9 mouse cellular contexts compared by ENCODE assay signal in the genomic region with DNA sequence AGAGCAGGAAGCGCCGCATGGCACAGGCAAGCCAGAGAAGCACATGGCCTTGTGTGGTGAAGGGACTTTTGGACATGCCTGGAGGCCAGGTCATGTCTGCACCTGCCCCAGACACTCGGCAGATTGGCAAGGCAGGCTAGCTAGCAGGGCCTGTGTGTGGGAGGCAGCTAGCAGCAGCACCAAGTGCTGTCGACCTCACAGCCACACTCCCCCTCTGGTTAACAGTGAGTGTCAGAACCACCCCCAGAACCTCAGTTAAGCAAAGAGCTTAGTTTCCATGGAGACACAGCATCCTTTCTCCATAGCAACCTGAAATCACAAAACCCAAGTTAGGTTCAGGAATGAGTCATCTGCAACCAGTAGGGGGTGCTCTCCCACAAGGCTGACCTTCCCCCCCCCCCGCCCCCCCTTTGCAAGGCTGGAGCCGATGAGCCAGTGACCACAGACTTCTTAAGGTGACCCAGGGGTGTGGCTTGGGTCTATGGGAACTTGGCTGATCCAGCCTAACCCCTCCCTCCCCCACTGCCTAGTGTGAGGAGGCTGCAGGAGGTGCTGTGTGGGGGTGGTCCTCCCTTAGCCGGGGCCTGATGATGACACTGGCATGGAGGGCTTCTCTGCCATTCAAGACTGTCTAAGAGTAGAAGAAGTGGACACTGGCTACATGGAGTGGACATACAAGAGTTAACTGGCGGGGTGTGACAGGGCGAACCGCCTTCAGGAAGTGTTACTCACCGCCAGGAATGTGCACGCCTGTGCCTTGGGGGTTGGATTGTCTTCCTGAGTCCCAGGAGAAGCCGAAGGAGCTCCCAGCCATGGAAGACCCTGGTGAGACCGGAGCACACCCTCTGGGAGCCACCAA. TPM values are rescaled to one million over a fixed set of nuclear protein-coding genes. Genes with fewer than 3 reads are reported as not detected.
DNase-seq lines count a peak whose midpoint lies in the region; ATAC-seq and TF ChIP-seq lines count a peak whose summit lies in the region.
"Had no signal": no experiment of that assay in that cellular context is flagged by ENCODE, and none has a peak within 500 bp of the region (broad histone marks: within the 10 kb centered on the region; RNA-seq: fewer than 3 reads in every experiment).

Rin1 (plus strand) TSS at position 435 of the 859 bp plus-strand sequence.

- ATAC-seq in intestine, embryonic 16.5 days: peak; percentile 84
- ATAC-seq in midbrain, embryonic 15.5 days (replicated peaks): peak; percentile 46; the same call in 1 of the 2 replicates

- H3K27me3 ChIP-seq in intestine, embryonic 16.5 days (replicated peaks; ENCODE audit: control insufficient read depth, insufficient read depth, low read length): peaks cover 9% of the 10 kb centered on the region; the same call in 1 of the 2 replicates
- peaks cover 41% of the 10 kb centered on the region for H3K27me3 ChIP-seq in midbrain, embryonic 15.5 days (replicated peaks)

- peaks cover 21% of the 10 kb centered on the region for H3K4me1 ChIP-seq in bone marrow macrophage, adult 2 months (ENCODE audit: control insufficient read depth, insufficient read depth, low read length)
- H3K4me1 ChIP-seq in intestine, embryonic 16.5 days (ENCODE audit: control insufficient read depth, insufficient read depth, low read length): peaks cover 16% of the 10 kb centered on the region
- H3K4me1 ChIP-seq in midbrain, embryonic 15.5 days: peaks cover 12% of the 10 kb centered on the region

- H3K4me3 ChIP-seq in bone marrow macrophage, adult 2 months (ENCODE audit: insufficient read depth, low read length): peak within 1 kb of the TSS; percentile 44
- peak within 1 kb of the TSS; percentile 47 for H3K4me3 ChIP-seq in intestine, embryonic 16.5 days (ENCODE audit: low read length)
- no peak within 1 kb of the TSS for H3K4me3 ChIP-seq in midbrain, embryonic 15.5 days

- no peaks in the 10 kb centered on the region for H3K9me3 ChIP-seq in intestine, embryonic 16.5 days (ENCODE audit: control insufficient read depth, low read length)
- H3K9me3 ChIP-seq in midbrain, embryonic 15.5 days: no peaks in the 10 kb centered on the region
- H3K9me3 ChIP-seq: G1E had no signal

- WGBS in intestine, embryonic 16.5 days: 19% methylated on average over 14 of the region's 14 CpGs
- 17% methylated on average over 14 of the region's 14 CpGs for WGBS in midbrain, embryonic 15.5 days

- H3K27ac ChIP-seq in bone marrow macrophage, adult 2 months (ENCODE audit: insufficient read depth, low read depth, low read length): peak within 1 kb of the TSS; percentile 62
- H3K27ac ChIP-seq in intestine, embryonic 16.5 days (ENCODE audit: low read length): peak within 1 kb of the TSS; percentile 63; the same call in 1 of the 2 replicates
- no peak within 1 kb of the TSS for H3K27ac ChIP-seq in midbrain, embryonic 15.5 days

- peak; percentile 22; the same call in 1 of the 2 replicates for TF ChIP-seq CTCF in bone marrow macrophage, adult 2 months (IDR thresholded peaks at IDR 0.05; ENCODE audit: low read depth, low read length)

- peak within 1 kb of the TSS; percentile 59 for H3K9ac ChIP-seq in intestine, embryonic 16.5 days (ENCODE audit: low read depth, low read length)
- H3K9ac ChIP-seq in midbrain, embryonic 15.5 days: peak within 1 kb of the TSS; percentile 14; the same call in 1 of the 2 replicates

- no peak for TF ChIP-seq POLR2A in bone marrow macrophage, adult 2 months (IDR thresholded peaks at IDR 0.05; ENCODE audit: borderline replicate concordance, low read depth, low read length)

- H3K36me3 ChIP-seq in intestine, embryonic 16.5 days (ENCODE audit: control insufficient read depth, insufficient read depth, low read length): no peaks in the 10 kb centered on the region; the same call in 1 of the 2 replicates
- 0 out of 2 replicates have a peak, but pooled peaks cover 13% of the 10 kb centered on the region for H3K36me3 ChIP-seq in midbrain, embryonic 15.5 days (replicated peaks)

- intact Hi-C loops in left cerebral cortex, postnatal 36 days (cut with DNase I): no loop called here

- DNase-seq in cerebellum, adult 11-12 months: peak; percentile 67
- DNase-seq in cerebellum, adult 9-10 months: no peak
- peak; percentile 79 to 86 for DNase-seq in frontal cortex, postnatal 36 days (ENCODE audit: low spot score in 2 of 2)
- DNase-seq in left cerebral cortex, postnatal 36 days (ENCODE audit: low spot score in 2 of 2): peak; percentile 73 to 79
- DNase-seq in spleen, adult 12 weeks (ENCODE audit: low spot score): no peak

- peak within 1 kb of the TSS; percentile 68 for H3K4me2 ChIP-seq in intestine, embryonic 16.5 days (ENCODE audit: low read depth, low read length)
- peak within 1 kb of the TSS; percentile 6; the same call in 1 of the 2 replicates for H3K4me2 ChIP-seq in midbrain, embryonic 15.5 days

RNA-seq across cellular contexts. Expression of gene Rin1, which starts in this region (rescaled TPM):
- polyA plus RNA-seq in bone marrow macrophage, adult 2 months (2012; ENCODE audit: insufficient read depth, insufficient read length, missing spikeins): 1.0 and 1.7 TPM in 2 replicates
- polyA plus RNA-seq in intestine, embryonic 16.5 days (2015; fragmentation: Nextera tagmentation; extraction: Ambion mirVana): 2.5 and 2.8 TPM in 2 replicates
- 10 to 100 TPM; 70.3 to 88.1 TPM for total RNA-seq in left cerebral cortex, postnatal 36 days (2021)
- polyA plus RNA-seq in midbrain, embryonic 15.5 days (2015; fragmentation: Nextera tagmentation; extraction: Ambion mirVana): 0.91 and 1.6 TPM in 2 replicates

Comparison
In these comparisons a context has a peak if more than half of its experiments do, and no peak if none do; other contexts are left out.
1. DNase-seq: peak in cerebellum, adult 11-12 months (single experiment), frontal cortex, postnatal 36 days (2 of 2) and left cerebral cortex, postnatal 36 days (2 of 2); none in cerebellum, adult 9-10 months (single experiment) and spleen, adult 12 weeks (single experiment).